Mouse (Mus musculus) cerebellum, adult 2 months (tissue): ENCODE data around the gene Pik3r3.

Experiments
- CTCF ChIP-seq: fragments of 200-500 bp; IDR thresholded peaks from 2 replicates; pipeline ENCODE4 v1.5.1; 2011; ENCODE audit warnings: low read depth, mild to moderate bottlenecking, control low read depth, low read length, moderate library complexity, borderline replicate concordance; ENCODE audit not compliant: insufficient read depth
- POLR2A ChIP-seq: fragments of 200-500 bp; IDR thresholded peaks from 2 replicates; pipeline ENCODE4 v1.6.1; 2011; ENCODE audit warnings: low read length, control low read depth, borderline replicate concordance; ENCODE audit not compliant: insufficient read depth

DNA sequence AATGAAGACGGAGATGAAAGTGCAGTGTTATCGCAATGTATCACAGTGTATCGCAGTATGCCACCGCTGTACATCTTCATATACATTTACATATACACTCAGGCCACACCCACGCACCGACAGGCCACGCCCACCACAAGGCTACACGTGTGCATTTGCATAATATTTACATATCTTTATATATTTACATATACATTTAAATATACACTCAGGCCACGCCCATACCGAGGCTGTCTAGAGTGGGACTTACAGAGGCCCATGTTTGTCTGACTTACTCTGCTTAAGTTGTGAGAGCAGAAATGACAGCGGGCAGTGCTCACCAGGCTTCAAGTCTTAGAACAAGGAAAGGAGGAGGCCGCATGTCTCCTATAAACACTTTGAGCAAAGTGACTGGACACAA lies 71.9 kb downstream of the Pik3r3 start:
- TF ChIP-seq POLR2A (no peak), CTCF (no peak)
